Mouse (Mus musculus): ENCODE measurements around the gene Rad9b. TPM values are rescaled to one million over a fixed set of nuclear protein-coding genes. Genes with fewer than 3 reads are reported as not detected.

Gene Rad9b
- polyA plus RNA-seq (2016; fragmentation: Nextera tagmentation; extraction: Ambion mirVana): 8.2 and 11.7 TPM in 2 replicates

DNA sequence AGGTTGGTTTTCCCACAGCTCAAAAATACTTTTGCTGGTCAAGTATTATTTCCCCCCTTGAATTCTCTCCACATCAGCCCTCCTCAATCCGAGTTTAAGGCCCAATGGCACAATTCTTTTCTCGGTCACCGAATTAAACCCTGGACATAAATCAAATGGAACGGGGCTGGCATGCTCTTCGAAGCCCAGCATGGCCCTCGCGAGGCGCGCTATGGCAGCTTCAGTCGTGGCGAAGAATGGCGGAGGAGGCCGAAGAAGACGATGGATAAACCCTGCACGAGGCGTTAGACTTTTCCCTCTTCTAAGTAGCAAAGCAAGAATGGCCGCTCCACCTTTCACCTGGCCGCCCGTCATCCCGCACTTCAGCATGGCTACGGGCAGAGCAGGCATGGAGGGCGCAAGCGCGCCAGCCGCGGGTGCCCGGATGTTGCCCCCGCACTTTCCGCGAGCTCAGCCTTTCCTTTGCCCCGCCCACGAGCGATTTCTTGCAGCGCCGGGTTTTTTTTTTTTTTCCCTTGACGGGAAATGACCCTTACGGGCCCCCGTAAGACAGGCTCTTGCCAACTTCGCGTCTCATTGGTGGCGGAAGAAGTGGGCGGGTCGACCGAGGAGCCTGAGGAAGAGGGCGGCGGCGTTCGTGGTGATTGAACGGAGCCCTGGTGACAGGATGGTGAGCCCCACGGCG lies at the start of gene Rad9b, which contains the start of gene Vps29:
Gene Rad9b, minus strand, starts transcription at position 427 of the 685 bp plus-strand sequence.
Gene Vps29, plus strand, starts transcription at position 563 of the 685 bp plus-strand sequence.
- Histone ChIP-seq H3K27me3 (ENCODE audit: low read depth, poor library complexity, severe bottlenecking) (no peaks in the 10 kb centered on the region), H3K36me3 (peaks cover 7% of the 10 kb centered on the region), H3K9me3 (replicated peaks) (no peaks in the 10 kb centered on the region), H3K27ac (peak within 1 kb of the TSS; percentile 94), H3K4me3 (peak within 1 kb of the TSS; percentile 82), H3K4me1 (peaks cover 10% of the 10 kb centered on the region)
- DNase-seq (ENCODE audit: low spot score): peak; percentile 100
- 2% methylated on average over 51 of the region's 51 CpGs for WGBS

DNA sequence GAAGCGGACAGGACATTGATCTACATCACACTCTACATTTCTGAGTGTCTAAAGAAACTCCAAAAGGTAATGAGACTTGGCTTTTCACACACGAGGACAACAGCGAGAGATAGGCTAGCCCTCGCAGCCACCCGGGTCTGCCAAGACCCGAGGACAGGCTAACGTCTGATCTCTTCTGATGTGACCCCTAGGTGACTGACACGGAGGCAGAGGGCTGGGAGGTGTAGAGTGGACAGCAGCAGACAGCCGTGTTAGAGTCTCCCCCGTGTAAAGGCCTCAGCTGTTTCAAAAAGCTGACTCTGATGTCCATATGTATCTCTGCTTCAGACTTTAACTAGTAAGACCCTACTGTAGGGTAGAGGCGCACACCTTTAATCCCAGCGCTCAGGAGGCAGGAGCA lies 49.3 kb upstream of the Rad9b start:
- WGBS: 92% methylated on average over 12 of the region's 12 CpGs
- Histone ChIP-seq H3K36me3 (peaks cover 90% of the 10 kb centered on the region), H3K27ac (no peak overlapping the region), H3K4me1 (no peaks in the 10 kb centered on the region), H3K27me3 (ENCODE audit: low read depth, poor library complexity, severe bottlenecking) (no peaks in the 10 kb centered on the region), H3K9me3 (replicated peaks) (no peaks in the 10 kb centered on the region), H3K4me3 (no peak overlapping the region)
- no peak for DNase-seq (ENCODE audit: low spot score)

DNA sequence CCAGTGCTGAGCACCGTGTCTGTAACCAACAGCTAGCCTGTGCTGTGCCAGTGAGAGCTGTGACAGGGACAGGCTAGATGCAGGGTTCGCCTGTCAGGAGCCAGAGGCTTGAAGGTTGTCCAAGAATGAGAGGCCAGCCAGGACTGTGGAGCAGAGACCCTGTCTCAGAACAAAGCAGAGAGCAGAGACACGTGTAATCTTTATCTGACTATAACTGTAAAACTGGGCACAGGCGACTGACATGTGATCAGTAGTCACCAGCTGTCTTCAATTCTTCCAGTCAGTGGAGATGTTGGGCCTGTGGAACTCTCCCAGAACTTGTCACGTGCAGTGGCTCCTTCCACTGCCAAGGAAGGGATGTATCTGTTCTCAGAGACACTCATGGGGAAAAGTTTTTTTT lies 48.7 kb upstream of the Rad9b start:
- H3K27me3 ChIP-seq (ENCODE audit: low read depth, poor library complexity, severe bottlenecking): no peaks in the 10 kb centered on the region
- no peaks in the 10 kb centered on the region for H3K4me1 ChIP-seq
- no peak overlapping the region for H3K4me3 ChIP-seq
- peaks cover 94% of the 10 kb centered on the region for H3K36me3 ChIP-seq
- H3K9me3 ChIP-seq (replicated peaks): no peaks in the 10 kb centered on the region
- no peak overlapping the region for H3K27ac ChIP-seq
- 89% methylated on average over 5 of the region's 5 CpGs for WGBS
- no peak for DNase-seq (ENCODE audit: low spot score)

DNA sequence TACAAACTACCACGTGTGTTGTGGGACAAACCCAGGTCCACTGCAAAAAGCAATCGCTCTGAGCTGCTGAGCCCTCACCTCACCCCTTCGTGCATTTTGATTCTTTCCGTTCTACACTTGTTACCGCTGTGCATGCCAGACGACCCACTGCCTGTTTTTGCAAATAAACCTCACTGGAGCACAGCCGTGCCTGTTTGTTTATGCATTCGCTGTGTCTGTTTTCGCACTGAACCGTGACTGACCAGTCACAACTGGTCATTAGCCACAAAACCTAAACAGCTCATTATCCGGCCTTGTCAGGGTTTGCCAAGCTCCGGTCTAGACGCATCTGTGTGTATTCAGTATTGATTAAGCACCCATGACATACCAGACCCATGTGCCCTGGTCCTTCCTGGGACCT lies 48.1 kb upstream of the Rad9b start:
- H3K27ac ChIP-seq: no peak overlapping the region
- H3K4me3 ChIP-seq: no peak overlapping the region
- H3K4me1 ChIP-seq: no peaks in the 10 kb centered on the region
- no peak for DNase-seq (ENCODE audit: low spot score)
- no peaks in the 10 kb centered on the region for H3K27me3 ChIP-seq (ENCODE audit: low read depth, poor library complexity, severe bottlenecking)
- H3K9me3 ChIP-seq (replicated peaks): no peaks in the 10 kb centered on the region
- 77% methylated on average over 13 of the region's 13 CpGs for WGBS
- H3K36me3 ChIP-seq: peaks cover 94% of the 10 kb centered on the region

DNA sequence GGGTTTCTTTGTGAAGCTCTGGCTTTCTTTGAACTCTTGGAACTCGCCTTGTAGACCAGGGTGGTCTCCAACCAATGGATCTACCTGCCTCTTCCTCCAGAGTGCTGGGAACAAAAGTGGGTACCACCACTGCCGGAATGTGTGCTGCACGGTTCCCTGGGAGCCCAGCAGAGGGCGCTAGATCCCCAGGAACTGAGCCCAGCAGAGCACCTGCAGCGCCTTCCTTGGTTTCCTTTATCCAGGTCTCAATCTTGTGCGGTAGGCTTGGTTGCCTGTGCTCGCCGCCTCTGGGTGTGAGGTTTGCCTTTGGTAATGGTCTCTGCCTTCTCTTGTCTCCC lies 47.2 kb upstream of the Rad9b start:
- Histone ChIP-seq H3K9me3 (replicated peaks) (no peaks in the 10 kb centered on the region), H3K4me1 (no peaks in the 10 kb centered on the region), H3K4me3 (no peak overlapping the region), H3K27ac (no peak overlapping the region), H3K27me3 (ENCODE audit: low read depth, poor library complexity, severe bottlenecking) (no peaks in the 10 kb centered on the region), H3K36me3 (peaks cover 93% of the 10 kb centered on the region)
- WGBS: 24% methylated on average over 8 of the region's 8 CpGs
- peak; percentile 85 for DNase-seq (ENCODE audit: low spot score)

DNA sequence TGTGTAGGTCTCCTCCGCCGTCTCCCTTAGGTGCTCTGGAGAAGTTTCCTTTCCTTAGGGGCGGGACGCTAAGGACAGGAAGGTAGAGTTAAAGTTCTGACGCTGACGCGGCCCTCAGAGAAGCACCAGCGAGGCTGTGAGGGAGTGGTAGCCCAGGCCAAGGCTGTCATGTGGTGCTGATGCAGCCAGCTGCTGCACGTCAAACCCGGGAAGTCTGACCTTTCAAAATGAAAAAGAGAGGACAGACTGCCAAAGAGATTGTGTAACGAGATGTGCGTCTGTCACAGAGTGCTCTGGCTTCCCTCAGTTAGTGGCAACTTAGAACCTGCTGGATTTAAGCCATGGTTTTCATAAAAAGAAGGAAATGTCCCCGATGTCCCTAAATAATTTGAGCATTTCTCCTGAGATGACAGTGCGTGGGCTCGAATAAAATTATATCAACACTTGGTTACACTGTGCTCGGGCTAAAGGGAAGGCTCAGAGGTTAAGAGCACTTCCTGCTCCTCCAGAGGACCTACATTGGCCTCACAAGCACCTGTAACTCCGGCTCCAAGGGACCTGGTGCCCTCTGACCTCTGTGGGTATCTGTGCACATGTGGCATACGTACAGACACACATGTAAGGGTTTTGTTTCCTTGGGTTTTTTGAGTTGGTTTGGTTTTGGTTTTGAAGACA lies 46.7 kb upstream of the Rad9b start:
- no peak overlapping the region for H3K27ac ChIP-seq
- no peaks in the 10 kb centered on the region for H3K27me3 ChIP-seq (ENCODE audit: low read depth, poor library complexity, severe bottlenecking)
- H3K4me1 ChIP-seq: no peaks in the 10 kb centered on the region
- H3K36me3 ChIP-seq: peaks cover 88% of the 10 kb centered on the region
- no peak overlapping the region for H3K4me3 ChIP-seq
- WGBS: 87% methylated on average over 18 of the region's 18 CpGs
- H3K9me3 ChIP-seq (replicated peaks): no peaks in the 10 kb centered on the region
- no peak for DNase-seq (ENCODE audit: low spot score)

DNA sequence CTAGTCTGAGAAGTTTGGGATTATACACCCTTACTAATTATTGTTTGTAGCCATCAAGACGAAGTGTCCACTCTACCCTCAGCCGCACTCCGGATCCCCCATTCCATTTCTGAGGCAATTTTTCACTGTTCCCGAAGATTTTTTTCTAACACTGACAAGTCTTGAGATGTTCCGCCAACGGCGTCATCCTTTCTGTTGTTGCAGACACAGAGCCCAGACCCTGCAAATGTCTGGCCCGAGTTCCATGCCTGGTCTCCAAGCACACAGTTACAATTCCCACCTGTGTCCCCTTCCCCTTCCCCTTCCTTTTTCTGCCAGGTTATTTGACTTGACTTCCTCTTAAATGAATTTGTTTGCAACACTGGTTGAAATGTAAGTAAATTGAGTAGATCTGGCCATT lies 45.8 kb upstream of the Rad9b start:
- WGBS: 95% methylated on average over 8 of the region's 8 CpGs
- no peaks in the 10 kb centered on the region for H3K27me3 ChIP-seq (ENCODE audit: low read depth, poor library complexity, severe bottlenecking)
- no peak overlapping the region for H3K4me3 ChIP-seq
- H3K36me3 ChIP-seq: peaks cover 82% of the 10 kb centered on the region
- no peaks in the 10 kb centered on the region for H3K9me3 ChIP-seq (replicated peaks)
- DNase-seq (ENCODE audit: low spot score): no peak
- no peaks in the 10 kb centered on the region for H3K4me1 ChIP-seq
- no peak overlapping the region for H3K27ac ChIP-seq

DNA sequence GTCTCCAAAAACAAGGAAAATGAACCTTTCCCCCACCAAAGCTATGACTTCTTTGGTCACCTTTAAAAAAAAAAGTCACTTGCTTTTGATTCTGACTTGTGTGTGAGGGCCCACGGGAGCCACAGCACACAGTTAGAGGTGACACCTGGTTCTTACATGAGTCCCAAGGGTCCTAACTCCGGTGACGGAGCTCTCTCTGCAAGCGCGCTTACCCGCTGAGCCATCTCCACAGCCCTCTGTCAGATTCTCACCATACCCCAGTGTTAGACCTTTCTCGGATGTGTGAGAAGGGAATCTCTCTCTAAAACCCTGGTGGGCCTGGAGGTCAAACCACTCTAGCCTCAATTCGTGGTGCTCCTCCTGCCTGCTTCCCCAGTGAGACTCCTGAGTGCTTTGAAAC lies 43.5 kb upstream of the Rad9b start:
- no peaks in the 10 kb centered on the region for H3K9me3 ChIP-seq (replicated peaks)
- H3K4me1 ChIP-seq: peaks cover 6% of the 10 kb centered on the region
- DNase-seq (ENCODE audit: low spot score): no peak
- WGBS: 90% methylated on average over 8 of the region's 8 CpGs
- no peaks in the 10 kb centered on the region for H3K27me3 ChIP-seq (ENCODE audit: low read depth, poor library complexity, severe bottlenecking)
- H3K27ac ChIP-seq: no peak overlapping the region
- H3K36me3 ChIP-seq: peaks cover 64% of the 10 kb centered on the region
- no peak overlapping the region for H3K4me3 ChIP-seq

DNA sequence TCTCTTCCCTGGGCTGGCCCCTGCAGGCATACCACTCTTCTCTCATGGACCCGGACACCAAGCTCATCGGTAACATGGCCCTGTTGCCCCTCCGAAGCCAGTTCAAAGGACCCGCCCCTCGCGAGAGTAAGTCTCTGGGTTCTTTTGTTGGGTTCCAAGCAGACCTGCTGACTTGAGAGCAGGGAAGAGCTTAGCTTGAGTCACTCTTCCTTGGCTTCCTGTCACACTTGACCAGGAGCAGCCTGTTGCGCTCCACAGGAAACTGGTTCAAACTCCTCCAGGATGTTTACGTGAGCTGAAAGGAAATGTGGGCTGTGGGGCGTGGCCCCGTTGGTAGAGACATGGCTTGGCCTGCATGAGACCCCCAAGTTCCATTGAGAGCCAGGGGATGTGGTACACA lies 42.8 kb upstream of the Rad9b start:
- WGBS: 91% methylated on average over 10 of the region's 10 CpGs

DNA sequence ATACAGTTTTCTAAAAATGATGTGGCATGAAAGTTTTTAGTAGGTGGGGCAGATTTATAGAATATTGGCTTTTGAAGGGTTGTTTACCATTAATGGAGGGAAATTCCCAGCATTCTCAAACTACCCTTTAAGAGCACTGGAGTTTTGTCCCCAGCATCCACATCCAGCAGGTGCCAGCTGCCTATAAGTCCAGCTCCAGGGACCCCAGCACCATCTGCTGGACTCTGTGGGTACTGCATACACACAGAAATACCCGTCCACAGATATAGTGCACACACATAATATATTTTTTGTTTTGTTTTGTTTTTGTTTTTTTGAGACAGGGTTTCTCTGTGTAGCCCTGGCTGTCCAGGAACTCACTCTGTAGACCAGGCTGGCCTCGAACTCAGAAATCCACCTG lies 39.9 kb upstream of the Rad9b start:
- Histone ChIP-seq H3K4me1 (peaks cover 9% of the 10 kb centered on the region), H3K27me3 (ENCODE audit: low read depth, poor library complexity, severe bottlenecking) (no peaks in the 10 kb centered on the region), H3K36me3 (peaks cover 31% of the 10 kb centered on the region), H3K9me3 (replicated peaks) (no peaks in the 10 kb centered on the region), H3K4me3 (no peak overlapping the region), H3K27ac (no peak overlapping the region)
- 64% methylated on average over 2 of the region's 2 CpGs for WGBS
- peak; percentile 79 for DNase-seq (ENCODE audit: low spot score)

More for the DNA sequence above, 42.8 kb upstream of the Rad9b start:
- Histone ChIP-seq H3K27me3 (ENCODE audit: low read depth, poor library complexity, severe bottlenecking) (no peaks in the 10 kb centered on the region), H3K9me3 (replicated peaks) (no peaks in the 10 kb centered on the region), H3K4me3 (no peak overlapping the region), H3K27ac (no peak overlapping the region), H3K4me1 (peaks cover 9% of the 10 kb centered on the region), H3K36me3 (peaks cover 57% of the 10 kb centered on the region)
- DNase-seq (ENCODE audit: low spot score): no peak

DNA sequence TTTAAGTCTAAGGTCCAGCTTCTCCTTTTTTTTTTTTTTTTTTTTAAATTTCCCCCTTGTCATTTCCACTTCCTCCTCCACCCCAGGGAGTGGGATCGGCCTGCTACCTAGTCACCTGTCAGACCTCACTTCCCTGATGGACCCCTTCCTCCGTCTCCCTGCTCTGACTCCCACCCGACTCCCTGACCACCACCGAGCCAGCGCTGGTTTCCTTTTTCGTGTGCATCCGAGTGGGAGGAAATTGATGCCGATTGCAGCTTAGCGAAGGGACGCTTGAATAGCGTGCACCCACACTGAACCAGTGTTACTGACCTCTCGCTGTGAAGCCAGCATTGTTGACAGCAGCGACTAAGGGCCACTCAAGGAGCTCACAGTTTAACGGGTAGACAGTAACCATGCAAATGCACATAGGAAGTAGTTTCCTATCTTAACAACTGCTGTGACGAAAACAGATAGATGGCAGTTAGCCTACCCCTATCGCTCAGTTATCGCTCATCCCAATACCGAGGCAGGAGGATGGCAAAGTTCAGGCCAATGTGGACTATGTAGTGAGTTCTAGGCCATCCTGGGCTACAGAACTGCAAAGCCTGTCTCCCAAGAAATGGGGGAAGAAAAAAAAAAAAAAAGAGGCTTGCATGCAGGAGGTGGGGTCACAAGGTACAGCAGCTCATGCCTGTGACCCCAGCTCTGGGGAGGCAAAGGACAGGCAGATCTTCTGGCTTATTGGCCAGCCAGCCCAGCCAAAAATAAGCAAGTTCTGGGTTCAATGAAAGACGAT lies 38.4 kb upstream of the Rad9b start:
- peak overlapping the region; percentile 86 for H3K27ac ChIP-seq
- DNase-seq (ENCODE audit: low spot score): no peak

DNA sequence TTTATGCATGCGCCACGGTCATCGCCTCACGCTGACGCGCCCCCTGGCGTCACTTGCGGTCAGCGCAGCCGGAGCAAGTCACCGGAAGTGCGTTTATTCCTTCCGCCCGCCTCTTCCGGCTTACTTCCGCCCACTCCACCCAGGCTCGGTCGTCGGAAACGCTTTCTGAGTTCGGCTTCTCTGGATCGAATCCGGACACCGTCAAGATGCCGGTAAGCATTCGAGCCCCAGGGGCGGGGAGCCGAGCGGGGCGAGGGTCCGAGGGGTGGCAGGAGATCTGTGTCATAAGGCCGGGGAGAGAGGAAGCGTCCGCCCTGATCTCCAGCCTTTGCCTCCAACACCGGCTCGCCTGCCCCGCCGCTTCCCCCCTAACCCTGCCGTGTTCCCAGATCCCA lies 37.8 kb upstream of the Rad9b start, which contains the start of gene Arpc3:
Gene Arpc3, plus strand, starts transcription at position 93 of the 395 bp plus-strand sequence.
- H3K27me3 ChIP-seq (ENCODE audit: low read depth, poor library complexity, severe bottlenecking): no peaks in the 10 kb centered on the region
- DNase-seq (ENCODE audit: low spot score): peak; percentile 96
- under 1% methylated on average over 39 of the region's 39 CpGs for WGBS
- no peaks in the 10 kb centered on the region for H3K9me3 ChIP-seq (replicated peaks)
- H3K4me3 ChIP-seq: peak within 1 kb of the TSS; percentile 81
- H3K27ac ChIP-seq: peak within 1 kb of the TSS; percentile 86
- peaks cover 9% of the 10 kb centered on the region for H3K4me1 ChIP-seq
- peaks cover 13% of the 10 kb centered on the region for H3K36me3 ChIP-seq

More for the DNA sequence above, 38.4 kb upstream of the Rad9b start:
- H3K27me3 ChIP-seq (ENCODE audit: low read depth, poor library complexity, severe bottlenecking): no peaks in the 10 kb centered on the region
- 18% methylated on average over 19 of the region's 19 CpGs for WGBS
- peaks cover 19% of the 10 kb centered on the region for H3K36me3 ChIP-seq
- H3K4me1 ChIP-seq: peaks cover 9% of the 10 kb centered on the region
- H3K9me3 ChIP-seq (replicated peaks): no peaks in the 10 kb centered on the region
- H3K4me3 ChIP-seq: peak overlapping the region; percentile 81

Measured in limb, embryonic 10.5 days (tissue).